Mouse (Mus musculus): ENCODE data around the gene Adk. TPM values are rescaled to one million over a fixed set of nuclear protein-coding genes. Genes with fewer than 3 reads are reported as not detected.

The Adk gene
- polyA plus RNA-seq, 1 experiment from 2014 or later, result 180 TPM

DNA sequence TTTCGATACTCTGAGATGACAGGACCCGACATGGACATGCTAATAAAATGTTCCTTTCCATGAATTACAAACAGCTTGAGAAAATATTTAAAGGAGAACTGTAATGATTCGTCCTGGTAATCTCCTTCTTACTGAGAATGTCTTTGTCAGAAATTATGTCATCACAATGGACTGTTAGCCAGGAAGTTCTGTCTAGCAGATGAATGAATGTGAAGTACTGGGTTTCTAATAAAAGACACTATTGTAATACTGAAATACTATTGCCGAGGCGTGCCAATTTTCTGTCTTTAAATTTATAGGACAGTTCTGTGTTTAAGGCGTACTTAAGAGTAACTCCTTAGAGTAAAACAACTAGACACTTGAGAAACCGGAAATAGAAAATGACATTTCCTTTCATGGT is 231.7 kb downstream of the Adk start:
- Histone ChIP-seq H3K4me3 (ENCODE audit: low read depth, low read length) (no peak overlapping the region), H3K4me1 (replicated peaks; ENCODE audit: control insufficient read depth, insufficient read depth, low read length) (0 out of 2 replicates have a peak, but pooled peaks cover 4% of the 10 kb centered on the region), H3K9me3 (ENCODE audit: control insufficient read depth, low read length) (no peaks in the 10 kb centered on the region), H3K9ac (ENCODE audit: low read length) (no peak overlapping the region), H3K4me2 (ENCODE audit: low read length) (no peak overlapping the region), H3K36me3 (ENCODE audit: control insufficient read depth, insufficient read depth, low read length) (no peaks in the 10 kb centered on the region), H3K27me3 (replicated peaks; ENCODE audit: control insufficient read depth, insufficient read depth, low read length) (no peaks in the 10 kb centered on the region), H3K27ac (ENCODE audit: low read depth) (no peak overlapping the region)
- DNase-seq (ENCODE audit: low spot score) (no peak), ATAC-seq (replicated peaks; ENCODE audit: low FRiP score, low TSS enrichment, low read depth) (no peak)
- 69% methylated on average over 7 of the region's 7 CpGs for WGBS

DNA sequence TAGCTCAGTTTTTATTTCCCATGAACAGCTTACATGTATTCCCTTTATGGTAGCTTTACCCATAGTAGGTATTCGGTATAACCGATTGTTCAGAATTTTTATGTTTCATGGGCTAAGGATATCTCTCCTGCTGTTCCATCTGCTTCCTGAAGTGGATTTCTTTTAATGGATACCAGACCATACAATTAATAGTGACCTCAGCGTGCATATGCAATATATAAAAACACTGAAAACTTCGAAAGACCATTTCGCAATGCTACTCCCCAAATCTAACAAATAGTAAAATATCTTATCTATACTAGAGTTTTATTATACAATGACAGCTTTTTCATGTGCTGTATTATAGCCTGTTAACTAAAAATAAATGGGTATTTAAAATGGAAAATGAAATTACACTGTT is 232.5 kb downstream of the Adk start:
- Histone ChIP-seq H3K4me1 (replicated peaks; ENCODE audit: control insufficient read depth, insufficient read depth, low read length) (0 out of 2 replicates have a peak, but pooled peaks cover 4% of the 10 kb centered on the region), H3K36me3 (ENCODE audit: control insufficient read depth, insufficient read depth, low read length) (no peaks in the 10 kb centered on the region)
- ATAC-seq (replicated peaks; ENCODE audit: low FRiP score, low TSS enrichment, low read depth), result no peak

DNA sequence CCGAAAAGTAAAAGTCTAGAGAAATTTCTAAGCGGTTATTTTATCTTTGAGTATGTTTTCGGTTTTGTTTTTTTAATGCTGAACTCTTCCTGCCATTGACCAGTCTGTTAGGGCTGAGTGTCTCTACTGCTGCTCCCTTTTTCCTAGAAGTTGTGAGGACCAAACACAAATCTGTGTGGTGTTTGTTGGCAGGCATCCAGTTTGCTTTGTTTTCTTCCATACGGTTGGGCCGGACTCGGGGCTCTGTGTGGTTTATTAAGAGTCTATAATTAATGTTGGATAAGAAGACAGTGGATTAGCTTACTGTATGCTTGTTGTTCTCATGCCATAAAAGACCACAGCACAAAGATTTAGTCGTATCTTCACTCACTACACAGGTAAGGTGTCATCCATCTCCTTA is 233.9 kb downstream of the Adk start:
- DNase-seq (ENCODE audit: low spot score) (no peak), ATAC-seq (replicated peaks; ENCODE audit: low FRiP score, low TSS enrichment, low read depth) (no peak)
- Histone ChIP-seq H3K9me3 (ENCODE audit: control insufficient read depth, low read length) (no peaks in the 10 kb centered on the region), H3K27ac (ENCODE audit: low read depth) (no peak overlapping the region), H3K4me2 (ENCODE audit: low read length) (no peak overlapping the region), H3K36me3 (ENCODE audit: control insufficient read depth, insufficient read depth, low read length) (no peaks in the 10 kb centered on the region), H3K4me3 (ENCODE audit: low read depth, low read length) (no peak overlapping the region), H3K27me3 (replicated peaks; ENCODE audit: control insufficient read depth, insufficient read depth, low read length) (no peaks in the 10 kb centered on the region), H3K4me1 (replicated peaks; ENCODE audit: control insufficient read depth, insufficient read depth, low read length) (0 out of 2 replicates have a peak, but pooled peaks cover 4% of the 10 kb centered on the region), H3K9ac (ENCODE audit: low read length) (no peak overlapping the region)
- 78% methylated on average over 7 of the region's 7 CpGs for WGBS

More for the DNA sequence above, 232.5 kb downstream of the Adk start:
- H3K27me3 ChIP-seq (replicated peaks; ENCODE audit: control insufficient read depth, insufficient read depth, low read length), result no peaks in the 10 kb centered on the region
- 69% methylated on average over 5 of the region's 5 CpGs for WGBS
- no peak for DNase-seq (ENCODE audit: low spot score)
- H3K9me3 ChIP-seq (ENCODE audit: control insufficient read depth, low read length), result no peaks in the 10 kb centered on the region
- no peak overlapping the region for H3K9ac ChIP-seq (ENCODE audit: low read length)
- H3K27ac ChIP-seq (ENCODE audit: low read depth), result no peak overlapping the region
- no peak overlapping the region for H3K4me3 ChIP-seq (ENCODE audit: low read depth, low read length)
- no peak overlapping the region for H3K4me2 ChIP-seq (ENCODE audit: low read length)

DNA sequence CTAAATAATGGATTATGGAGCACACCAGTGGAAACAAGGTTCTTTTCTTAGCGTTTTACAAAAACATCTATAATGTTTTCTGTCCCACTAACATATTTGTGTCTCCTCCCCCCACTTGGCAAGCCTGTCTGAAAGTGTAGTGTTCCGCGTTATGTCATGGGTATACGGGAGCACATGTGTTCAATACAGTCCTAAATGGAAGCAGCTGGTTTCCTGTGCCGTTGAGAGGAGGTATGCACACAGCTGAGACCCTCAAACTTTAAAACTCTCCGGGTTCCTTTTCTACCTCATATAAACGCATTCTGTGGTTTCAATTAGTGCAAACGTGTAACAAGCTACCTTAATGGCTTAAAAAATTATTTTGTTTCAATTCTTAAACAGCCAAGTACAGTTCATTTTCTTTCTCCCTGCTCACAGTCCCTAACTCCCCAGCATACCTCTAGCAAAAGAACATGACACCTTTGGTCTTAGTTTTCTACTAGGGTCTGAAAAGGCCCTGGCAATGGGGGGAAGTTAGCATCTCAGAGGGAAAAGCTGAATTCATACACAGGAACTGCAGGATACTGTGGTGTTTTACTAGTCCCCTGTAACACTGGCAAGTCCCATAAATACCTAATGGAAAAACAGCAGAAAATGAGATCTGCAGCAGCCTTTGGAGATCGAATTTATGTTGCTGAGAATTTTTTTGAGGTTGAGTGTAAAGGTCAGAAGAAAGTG is 235.5 kb downstream of the Adk start:
- DNase-seq (ENCODE audit: low spot score), result no peak

DNA sequence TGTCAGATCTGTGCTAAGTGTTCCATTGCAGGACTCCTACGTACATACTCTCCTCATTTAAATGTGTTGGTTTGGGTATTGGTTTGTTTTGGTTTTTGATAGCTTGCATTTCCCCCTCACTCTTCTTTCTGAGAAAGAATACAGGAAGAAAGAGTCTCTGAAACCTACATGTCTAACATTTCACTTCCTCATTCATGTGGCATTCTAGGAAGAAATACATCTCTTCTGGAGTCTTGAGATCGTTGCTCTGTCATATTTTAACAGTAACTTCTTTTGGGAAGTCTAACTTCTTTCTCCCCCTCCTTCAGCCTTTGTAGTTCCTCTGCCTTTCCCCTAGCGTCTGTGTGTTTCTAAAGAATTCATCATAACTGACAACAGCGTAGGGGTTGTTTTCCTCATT is 247.4 kb downstream of the Adk start:
- Histone ChIP-seq H3K9me3 (ENCODE audit: control insufficient read depth, low read length) (no peaks in the 10 kb centered on the region), H3K36me3 (ENCODE audit: control insufficient read depth, insufficient read depth, low read length) (no peaks in the 10 kb centered on the region), H3K27me3 (replicated peaks; ENCODE audit: control insufficient read depth, insufficient read depth, low read length) (no peaks in the 10 kb centered on the region), H3K9ac (ENCODE audit: low read length) (no peak overlapping the region), H3K4me2 (ENCODE audit: low read length) (no peak overlapping the region), H3K27ac (ENCODE audit: low read depth) (no peak overlapping the region), H3K4me1 (replicated peaks; ENCODE audit: control insufficient read depth, insufficient read depth, low read length) (no peaks in the 10 kb centered on the region), H3K4me3 (ENCODE audit: low read depth, low read length) (no peak overlapping the region)
- no peak for DNase-seq (ENCODE audit: low spot score)
- no peak for ATAC-seq (replicated peaks; ENCODE audit: low FRiP score, low TSS enrichment, low read depth)
- 69% methylated on average over 4 of the region's 4 CpGs for WGBS

More for the DNA sequence above, 235.5 kb downstream of the Adk start:
- H3K36me3 ChIP-seq (ENCODE audit: control insufficient read depth, insufficient read depth, low read length), result no peaks in the 10 kb centered on the region
- 0 out of 2 replicates have a peak, but pooled peaks cover 4% of the 10 kb centered on the region for H3K4me1 ChIP-seq (replicated peaks; ENCODE audit: control insufficient read depth, insufficient read depth, low read length)
- ATAC-seq (replicated peaks; ENCODE audit: low FRiP score, low TSS enrichment, low read depth), result no peak
- no peak overlapping the region for H3K9ac ChIP-seq (ENCODE audit: low read length)
- no peaks in the 10 kb centered on the region for H3K9me3 ChIP-seq (ENCODE audit: control insufficient read depth, low read length)
- no peaks in the 10 kb centered on the region for H3K27me3 ChIP-seq (replicated peaks; ENCODE audit: control insufficient read depth, insufficient read depth, low read length)
- H3K4me2 ChIP-seq (ENCODE audit: low read length), result no peak overlapping the region
- H3K4me3 ChIP-seq (ENCODE audit: low read depth, low read length), result no peak overlapping the region
- 70% methylated on average over 9 of the region's 9 CpGs for WGBS
- no peak overlapping the region for H3K27ac ChIP-seq (ENCODE audit: low read depth)

DNA sequence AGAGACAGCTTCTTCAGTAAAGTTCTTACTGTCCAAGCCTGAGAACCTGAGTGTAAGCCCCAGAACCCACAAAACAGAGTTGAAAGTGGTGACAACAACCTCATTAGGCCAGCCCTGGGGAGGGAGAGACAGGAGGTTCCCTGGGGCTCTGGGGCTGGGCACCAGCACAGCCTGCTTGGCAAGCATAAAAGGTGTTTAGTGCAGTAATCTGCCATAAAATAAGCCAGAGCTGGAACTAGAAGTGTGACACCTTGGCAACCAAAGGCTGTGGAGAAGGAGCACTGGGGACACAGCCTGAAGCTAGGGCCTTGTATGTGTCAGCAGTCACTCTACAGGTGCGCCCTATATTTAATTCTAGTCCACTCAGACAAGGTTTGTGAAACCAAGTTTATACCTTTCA is 252.4 kb downstream of the Adk start:
- no peak overlapping the region for H3K4me2 ChIP-seq (ENCODE audit: low read length)
- peaks cover 5% of the 10 kb centered on the region; the same call in 1 of the 2 replicates for H3K4me1 ChIP-seq (replicated peaks; ENCODE audit: control insufficient read depth, insufficient read depth, low read length)
- H3K27me3 ChIP-seq (replicated peaks; ENCODE audit: control insufficient read depth, insufficient read depth, low read length), result no peaks in the 10 kb centered on the region
- no peak overlapping the region for H3K9ac ChIP-seq (ENCODE audit: low read length)
- H3K27ac ChIP-seq (ENCODE audit: low read depth), result no peak overlapping the region
- 94% methylated on average over 1 of the region's 1 CpGs for WGBS
- no peak for DNase-seq (ENCODE audit: low spot score)
- H3K36me3 ChIP-seq (ENCODE audit: control insufficient read depth, insufficient read depth, low read length), result no peaks in the 10 kb centered on the region
- no peaks in the 10 kb centered on the region for H3K9me3 ChIP-seq (ENCODE audit: control insufficient read depth, low read length)
- H3K4me3 ChIP-seq (ENCODE audit: low read depth, low read length), result no peak overlapping the region
- no peak for ATAC-seq (replicated peaks; ENCODE audit: low FRiP score, low TSS enrichment, low read depth)

DNA sequence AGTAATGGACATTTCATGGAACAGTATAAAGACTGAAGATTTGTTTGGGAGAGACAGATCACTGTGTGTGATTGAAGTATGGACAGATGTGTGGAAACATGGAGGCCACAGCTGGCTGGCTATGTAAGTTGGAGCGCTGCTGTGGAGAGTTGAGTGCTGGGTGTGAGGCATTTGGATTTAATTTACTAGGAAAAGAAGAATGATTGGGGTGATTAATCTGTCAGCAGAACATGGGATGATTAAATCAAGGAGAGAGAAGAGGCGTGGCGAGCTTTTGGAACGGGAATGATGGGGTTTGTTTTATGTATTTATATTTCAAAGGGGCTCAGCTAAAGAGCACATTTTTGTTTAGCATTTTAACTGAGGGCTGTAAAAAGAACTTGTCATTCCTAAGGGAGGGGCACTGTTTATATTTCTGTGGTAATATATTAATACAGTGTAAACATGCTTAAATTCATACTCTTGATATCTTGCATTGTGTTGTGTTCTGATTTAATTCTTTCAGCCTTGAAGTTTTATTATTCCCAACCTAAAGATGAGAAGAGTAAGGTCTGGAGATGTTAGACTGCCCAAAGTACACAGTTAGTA is 256.1 kb downstream of the Adk start:
- ATAC-seq (replicated peaks; ENCODE audit: low FRiP score, low TSS enrichment, low read depth), result no peak
- WGBS, result 33% methylated on average over 4 of the region's 4 CpGs

DNA sequence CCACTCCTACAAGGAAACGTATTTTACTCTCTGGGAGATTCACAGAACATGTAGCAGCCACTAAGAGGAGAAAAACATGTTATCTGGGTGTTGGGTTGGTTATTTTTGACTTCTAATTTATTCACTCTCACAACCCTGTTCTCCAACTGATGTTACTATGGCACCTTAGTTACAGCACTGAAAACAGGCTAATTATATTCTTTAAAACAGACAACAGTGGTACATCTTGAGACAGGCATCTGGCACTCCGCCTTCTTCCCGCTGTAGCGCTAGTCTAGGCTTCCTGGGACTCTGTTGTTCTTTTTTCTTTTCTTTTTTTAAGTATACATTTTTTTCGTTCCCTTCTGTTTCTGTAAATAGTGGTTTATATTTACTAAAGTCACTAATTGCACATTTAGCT is 258.2 kb downstream of the Adk start:
- 86% methylated on average over 5 of the region's 5 CpGs for WGBS
- Histone ChIP-seq H3K9me3 (ENCODE audit: control insufficient read depth, low read length) (no peaks in the 10 kb centered on the region), H3K27ac (ENCODE audit: low read depth) (no peak overlapping the region), H3K27me3 (replicated peaks; ENCODE audit: control insufficient read depth, insufficient read depth, low read length) (no peaks in the 10 kb centered on the region), H3K4me3 (ENCODE audit: low read depth, low read length) (no peak overlapping the region), H3K4me2 (ENCODE audit: low read length) (no peak overlapping the region), H3K4me1 (replicated peaks; ENCODE audit: control insufficient read depth, insufficient read depth, low read length) (peaks cover 9% of the 10 kb centered on the region; the same call in 1 of the 2 replicates), H3K36me3 (ENCODE audit: control insufficient read depth, insufficient read depth, low read length) (no peaks in the 10 kb centered on the region), H3K9ac (ENCODE audit: low read length) (no peak overlapping the region)
- ATAC-seq (replicated peaks; ENCODE audit: low FRiP score, low TSS enrichment, low read depth) (no peak), DNase-seq (ENCODE audit: low spot score) (no peak)

More for the DNA sequence above, 256.1 kb downstream of the Adk start:
- H3K27ac ChIP-seq (ENCODE audit: low read depth), result no peak overlapping the region
- H3K4me2 ChIP-seq (ENCODE audit: low read length), result no peak overlapping the region
- no peaks in the 10 kb centered on the region for H3K9me3 ChIP-seq (ENCODE audit: control insufficient read depth, low read length)
- no peaks in the 10 kb centered on the region for H3K36me3 ChIP-seq (ENCODE audit: control insufficient read depth, insufficient read depth, low read length)
- H3K9ac ChIP-seq (ENCODE audit: low read length), result no peak overlapping the region
- H3K4me3 ChIP-seq (ENCODE audit: low read depth, low read length), result no peak overlapping the region
- H3K27me3 ChIP-seq (replicated peaks; ENCODE audit: control insufficient read depth, insufficient read depth, low read length), result no peaks in the 10 kb centered on the region
- no peak for DNase-seq (ENCODE audit: low spot score)
- H3K4me1 ChIP-seq (replicated peaks; ENCODE audit: control insufficient read depth, insufficient read depth, low read length), result peaks cover 5% of the 10 kb centered on the region; the same call in 1 of the 2 replicates
